Mouse (Mus musculus) adrenal gland, adult 18-20 months (tissue): ENCODE measurements at regions not wholly inside any gene's neighbourhood (a gene's known extent, or its start where the extent isn't known, plus 50 kb on each side); places are given as distances from the start of the nearest gene placed in this dataset.

Source experiments
- DNase-seq, 2 experiments: peaks; one replicate each; pipeline ENCODE4 v3.0.0; 2021 to 2022; ENCODE audit warnings: low spot score in 2 of 2

- no peak for DNase-seq
Observed at GRCm38 (mm10) chr10:66433490-66433889, 662.4 kb upstream of the Jmjd1c start.

- DNase-seq: no peak
Observed at GRCm38 (mm10) chr10:66470684-66471083, 625.2 kb upstream of the Jmjd1c start.

GRCm38 (mm10) chr10:66472038-66472437 is 623.9 kb upstream of the Jmjd1c start:
- DNase-seq: no peak

- no peak for DNase-seq
Observed at GRCm38 (mm10) chr10:66475187-66475735, 620.7 kb upstream of the Jmjd1c start.

GRCm38 (mm10) chr10:66490871-66491270 is 605.1 kb upstream of the Jmjd1c start:
- DNase-seq: no peak

GRCm38 (mm10) chr10:66491850-66492249 is 604.1 kb upstream of the Jmjd1c start:
- DNase-seq: no peak

- DNase-seq: no peak
Observed at GRCm38 (mm10) chr10:66539846-66540245, 556.1 kb upstream of the Jmjd1c start.

GRCm38 (mm10) chr10:66546656-66547055 is 549.3 kb upstream of the Jmjd1c start:
- DNase-seq: no peak

- no peak for DNase-seq
Observed at GRCm38 (mm10) chr10:66547660-66548059, 548.3 kb upstream of the Jmjd1c start.

- DNase-seq: no peak
Observed at GRCm38 (mm10) chr10:66548073-66548472, 547.9 kb upstream of the Jmjd1c start.

GRCm38 (mm10) chr10:66552919-66553318 is 543.0 kb upstream of the Jmjd1c start:
- peak in 1 of 2 experiments; percentile 10 for DNase-seq

- no peak for DNase-seq
Observed at GRCm38 (mm10) chr10:66554259-66554658, 541.7 kb upstream of the Jmjd1c start.

- no peak for DNase-seq
Observed at GRCm38 (mm10) chr10:66558097-66558840, 537.7 kb upstream of the Jmjd1c start.

GRCm38 (mm10) chr10:66565374-66565773 is 530.6 kb upstream of the Jmjd1c start:
- DNase-seq: no peak

- DNase-seq: no peak
Observed at GRCm38 (mm10) chr10:66574846-66575535, 520.9 kb upstream of the Jmjd1c start.

- DNase-seq: no peak
Observed at GRCm38 (mm10) chr10:66593001-66593400, 502.9 kb upstream of the Jmjd1c start.

GRCm38 (mm10) chr10:66593506-66593905 is 502.4 kb upstream of the Jmjd1c start:
- no peak for DNase-seq

GRCm38 (mm10) chr10:66597952-66598351 is 498.0 kb upstream of the Jmjd1c start:
- DNase-seq: no peak

GRCm38 (mm10) chr10:66607141-66607540 is 488.8 kb upstream of the Jmjd1c start:
- no peak for DNase-seq

- no peak for DNase-seq
Observed at GRCm38 (mm10) chr10:66616280-66616679, 479.6 kb upstream of the Jmjd1c start.

- DNase-seq: no peak
Observed at GRCm38 (mm10) chr10:66630996-66631395, 464.9 kb upstream of the Jmjd1c start.
